Mouse (Mus musculus) midbrain, postnatal 0 days (tissue): ENCODE data around the gene Mrgprd. TPM values are rescaled to one million over a fixed set of nuclear protein-coding genes. Genes with fewer than 3 reads are reported as not detected.

Source experiments
- ATAC-seq: fragments of 200-750 bp; cut with Nextera tagmentation; 2 replicates; pipeline ENCODE4 v1.8.0; 2017; ENCODE audit warnings: moderate number of reproducible peaks, mild to moderate bottlenecking, moderate TSS enrichment, moderate library complexity; ENCODE audit not compliant: low FRiP score
- DNase-seq: peaks from one replicate; pipeline ENCODE4 v3.0.0-alpha.2; 2015; ENCODE audit warnings: low spot score
- H3K27ac ChIP-seq: fragments of 300-500 bp; sonication (generic); 2 replicates; pipeline ENCODE4 v1.5.1; 2014; ENCODE audit warnings: low read depth, mild to moderate bottlenecking, low read length, mixed read lengths
- H3K27me3 ChIP-seq: fragments of 300-500 bp; sonication (generic); 2 replicates; pipeline ENCODE4 v1.6.1; 2014; ENCODE audit warnings: low read length, control low read depth, mixed read lengths; ENCODE audit not compliant: insufficient read depth
- H3K36me3 ChIP-seq: fragments of 300-500 bp; sonication (generic); 2 replicates; pipeline ENCODE4 v1.6.1; 2014; ENCODE audit warnings: low read length, control low read depth, mixed read lengths; ENCODE audit not compliant: insufficient read depth
- H3K4me1 ChIP-seq: fragments of 300-500 bp; sonication (generic); 2 replicates; pipeline ENCODE4 v1.6.1; 2014; ENCODE audit warnings: mild to moderate bottlenecking, control low read depth, antibody characterized with exemption, low read length, mixed read lengths; ENCODE audit not compliant: insufficient read depth
- H3K4me2 ChIP-seq: fragments of 300-500 bp; sonication (generic); 2 replicates; pipeline ENCODE4 v1.6.1; 2014; ENCODE audit warnings: low read depth, mild to moderate bottlenecking, low read length, mixed read lengths; ENCODE audit not compliant: poor library complexity, severe bottlenecking
- H3K4me3 ChIP-seq: fragments of 300-500 bp; sonication (generic); 2 replicates; pipeline ENCODE4 v1.5.1; 2014; ENCODE audit warnings: low read depth, mild to moderate bottlenecking, low read length, moderate library complexity
- H3K9ac ChIP-seq: fragments of 300-500 bp; sonication (generic); replicated peaks from 2 replicates; pipeline ENCODE4 v1.6.1; 2014; ENCODE audit warnings: mild to moderate bottlenecking, low read length, moderate library complexity, mixed read lengths; ENCODE audit not compliant: poor library complexity, severe bottlenecking
- H3K9me3 ChIP-seq: fragments of 300-500 bp; sonication (generic); 2 replicates; pipeline ENCODE4 v1.6.1; 2016; ENCODE audit warnings: low read length, control low read depth
- CTCF ChIP-seq: IDR thresholded peaks from 2 replicates; pipeline ENCODE4 v1.5.1; 2016; ENCODE audit warnings: antibody characterized with exemption, mild to moderate bottlenecking
- WGBS: fragments of 180-500 bp; shearing (Covaris S2); extraction: QIAGEN DNeasy Blood & Tissue Kit; methylation state at CpG from one replicate; pipeline ENCODE4 v1.1.7; 2014; 5-methylcytosine and 5-hydroxymethylcytosine counted together
- polyA plus RNA-seq: library from polyadenylated mRNA; unstranded; fragments of >200 nt; fragmentation: Nextera tagmentation; extraction: Ambion mirVana; gene quantifications from 2 replicates; pipeline ENCODE4 v1.2.1, GENCODE M21; 2015
- total RNA-seq: library from RNA; depleted of rRNA; stranded (reverse); fragments of >200 nt; gene quantifications from 2 replicates; pipeline ENCODE4 v1.2.3, GENCODE M21; 2014

The Mrgprd gene
- total and polyA plus RNA-seq, 2 experiments from 2014 or later: not detected

DNA sequence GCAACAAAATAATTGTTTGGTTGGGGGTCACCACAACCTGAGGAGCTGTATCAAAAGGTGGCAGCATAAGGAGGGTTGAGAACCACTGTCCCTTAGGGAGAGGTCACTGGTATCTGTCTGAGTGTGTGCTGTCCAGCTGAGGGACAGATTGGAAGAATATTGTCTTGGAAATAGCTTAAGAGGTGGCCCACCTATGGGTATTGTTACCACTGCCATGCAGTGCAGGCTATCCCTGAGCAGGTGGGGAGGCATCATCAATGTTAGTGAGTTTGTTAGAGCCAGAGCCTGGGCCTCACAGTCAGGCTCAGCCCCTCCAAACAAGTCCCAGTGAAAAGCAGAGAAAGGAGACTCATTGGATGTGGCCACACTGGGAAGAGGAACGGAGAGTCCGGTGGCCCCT is 22.8 kb upstream of the Mrgprd start:
- no peak overlapping the region for H3K9ac ChIP-seq
- H3K9me3 ChIP-seq: no peaks in the 10 kb centered on the region
- H3K36me3 ChIP-seq: no peaks in the 10 kb centered on the region
- H3K4me2 ChIP-seq: no peak overlapping the region
- DNase-seq: no peak
- no peaks in the 10 kb centered on the region for H3K4me1 ChIP-seq
- H3K27me3 ChIP-seq: no peaks in the 10 kb centered on the region
- WGBS: 91% methylated on average over 2 of the region's 2 CpGs
- TF ChIP-seq CTCF: no peak
- H3K27ac ChIP-seq: no peak overlapping the region
- no peak for ATAC-seq
- no peak overlapping the region for H3K4me3 ChIP-seq

DNA sequence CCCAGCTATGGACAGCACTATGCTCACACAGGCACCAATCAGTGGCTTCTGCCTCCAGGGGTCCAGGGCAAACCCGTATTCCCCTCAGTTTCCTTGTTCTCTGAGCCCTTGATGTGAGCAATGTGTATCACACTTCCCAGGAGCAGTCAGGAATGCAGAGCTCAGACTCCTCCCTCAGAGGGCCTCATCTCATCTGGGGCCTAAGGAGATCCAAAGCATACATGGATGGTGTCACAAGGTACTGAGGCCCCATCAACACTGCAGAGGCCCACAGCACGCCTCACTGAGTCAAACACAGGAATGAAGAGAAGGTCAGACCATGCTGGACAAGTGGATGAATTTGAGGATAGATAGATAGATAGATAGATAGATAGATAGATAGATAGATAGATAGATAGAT is 21.9 kb upstream of the Mrgprd start:
- DNase-seq (no peak), ATAC-seq (no peak)
- 68% methylated on average over 2 of the region's 2 CpGs for WGBS
- Histone ChIP-seq H3K27me3 (no peaks in the 10 kb centered on the region), H3K36me3 (no peaks in the 10 kb centered on the region), H3K4me2 (no peak overlapping the region), H3K4me1 (no peaks in the 10 kb centered on the region), H3K4me3 (no peak overlapping the region), H3K27ac (no peak overlapping the region), H3K9me3 (no peaks in the 10 kb centered on the region), H3K9ac (no peak overlapping the region)
- TF ChIP-seq CTCF: no peak

DNA sequence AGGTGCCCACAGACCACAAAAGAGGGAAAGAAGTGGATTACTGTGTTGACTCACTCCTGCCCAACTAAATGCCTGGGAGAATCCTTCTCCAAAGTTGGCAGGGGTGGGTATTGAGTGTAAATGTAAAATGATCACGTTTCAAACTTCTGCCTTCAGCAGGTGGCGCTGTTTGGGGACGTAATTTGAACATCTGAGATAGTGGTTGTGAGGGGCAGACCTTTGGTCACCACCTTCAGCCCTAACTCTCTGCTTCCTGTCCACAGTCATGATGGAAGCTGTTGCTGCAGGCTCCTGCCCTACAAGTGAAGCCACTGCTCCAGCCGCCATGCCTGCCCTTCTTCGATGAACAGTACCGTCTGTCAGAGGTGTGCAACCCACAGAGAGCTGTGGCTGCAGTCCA is 20.8 kb upstream of the Mrgprd start:
- Histone ChIP-seq H3K27ac (no peak overlapping the region), H3K4me1 (no peaks in the 10 kb centered on the region), H3K27me3 (no peaks in the 10 kb centered on the region), H3K4me2 (no peak overlapping the region), H3K9ac (no peak overlapping the region), H3K4me3 (no peak overlapping the region), H3K9me3 (no peaks in the 10 kb centered on the region), H3K36me3 (no peaks in the 10 kb centered on the region)
- TF ChIP-seq CTCF: peak; percentile 22; the same call in 1 of the 2 replicates
- no peak for DNase-seq
- 35% methylated on average over 6 of the region's 6 CpGs for WGBS
- ATAC-seq: no peak

DNA sequence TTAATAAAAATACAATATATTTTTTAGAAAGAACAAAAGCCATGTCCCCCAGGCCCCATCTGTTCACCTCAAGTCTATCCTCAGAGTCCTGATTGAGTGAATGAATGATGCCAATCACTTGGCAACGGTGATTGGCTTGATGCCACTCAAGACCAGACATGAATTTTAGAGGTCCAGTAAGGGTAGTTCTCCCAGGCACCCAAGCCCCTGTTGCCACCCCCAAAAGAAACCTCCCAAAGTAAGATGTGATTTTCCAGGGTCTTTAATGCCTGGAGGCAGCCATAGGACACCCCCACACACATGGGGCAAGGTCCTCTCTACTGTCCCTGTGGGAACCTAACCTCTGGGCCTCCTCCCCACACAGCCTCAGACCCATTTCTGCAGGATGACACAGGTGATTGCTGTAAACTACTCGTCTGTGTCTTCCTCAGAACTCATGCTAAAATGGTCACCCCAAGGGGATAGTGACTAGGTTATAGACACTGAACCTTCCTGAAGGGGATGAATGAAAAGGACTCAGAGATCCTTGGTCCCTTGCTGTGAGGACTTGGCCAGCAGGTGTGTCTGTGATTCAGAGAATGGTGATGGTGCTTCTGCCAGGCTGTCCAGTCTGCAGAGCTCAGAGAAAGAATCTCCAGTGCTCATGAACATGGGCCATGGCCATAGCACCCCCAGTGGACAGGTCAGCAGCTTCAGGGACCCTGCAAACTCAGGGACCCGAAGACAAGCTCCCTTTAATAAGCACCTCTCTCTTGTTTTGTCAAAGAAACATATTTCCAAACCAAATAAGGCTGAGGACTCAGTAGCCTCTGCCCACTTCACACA is 15.8 kb upstream of the Mrgprd start:
- no peaks in the 10 kb centered on the region for H3K36me3 ChIP-seq
- no peaks in the 10 kb centered on the region for H3K4me1 ChIP-seq
- TF ChIP-seq CTCF: no peak
- no peak for ATAC-seq
- no peak overlapping the region for H3K4me2 ChIP-seq
- H3K9ac ChIP-seq: no peak overlapping the region
- no peaks in the 10 kb centered on the region for H3K9me3 ChIP-seq
- 67% methylated on average over 3 of the region's 3 CpGs for WGBS
- H3K27ac ChIP-seq: no peak overlapping the region
- no peak overlapping the region for H3K4me3 ChIP-seq
- DNase-seq: no peak
- H3K27me3 ChIP-seq: no peaks in the 10 kb centered on the region

DNA sequence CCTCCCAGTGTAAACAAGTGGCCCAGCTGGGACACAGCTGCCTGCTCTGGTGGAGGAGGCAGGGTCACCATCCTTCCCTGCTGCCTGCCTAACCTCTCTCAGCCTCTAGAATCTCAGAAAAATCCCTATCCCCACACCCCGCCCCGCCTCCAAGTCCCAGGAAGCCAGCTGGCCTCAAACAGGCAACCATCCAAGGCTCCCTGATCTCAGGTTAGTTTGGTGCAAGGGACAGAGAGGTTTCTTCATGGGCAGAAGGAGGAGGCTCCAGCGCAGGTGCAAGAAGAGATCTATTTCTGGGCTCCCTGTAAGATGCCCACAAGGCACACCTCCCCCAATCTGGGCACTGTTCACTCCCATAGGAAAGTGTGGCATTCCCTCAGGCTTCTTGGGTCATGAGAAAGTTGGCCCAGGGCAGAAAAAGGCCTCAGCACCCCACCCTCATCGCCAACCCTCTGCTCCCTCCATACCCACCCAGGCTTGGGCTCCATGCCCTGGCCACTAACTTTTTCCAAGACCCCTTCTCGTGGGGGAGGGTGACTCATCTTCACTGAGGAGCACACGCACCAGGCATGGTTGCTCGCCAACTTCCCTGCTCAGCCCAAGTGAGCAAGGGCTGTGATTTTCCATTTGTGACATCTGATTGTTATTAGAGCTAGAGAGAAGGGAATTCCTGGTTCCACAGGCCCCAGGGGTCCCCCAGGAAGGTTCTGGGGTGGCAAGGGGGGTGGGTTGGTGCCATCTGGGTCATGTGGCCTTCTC is 14.9 kb upstream of the Mrgprd start:
- Histone ChIP-seq H3K4me2 (no peak overlapping the region), H3K9ac (no peak overlapping the region), H3K9me3 (no peaks in the 10 kb centered on the region), H3K4me3 (no peak overlapping the region), H3K27ac (no peak overlapping the region), H3K4me1 (no peaks in the 10 kb centered on the region), H3K27me3 (no peaks in the 10 kb centered on the region), H3K36me3 (no peaks in the 10 kb centered on the region)
- DNase-seq (peak; percentile 46), ATAC-seq (no peak)
- no peak for TF ChIP-seq CTCF
- 66% methylated on average over 7 of the region's 7 CpGs for WGBS
